Mouse (Mus musculus): ENCODE data around the gene Tbx4.

DNA sequence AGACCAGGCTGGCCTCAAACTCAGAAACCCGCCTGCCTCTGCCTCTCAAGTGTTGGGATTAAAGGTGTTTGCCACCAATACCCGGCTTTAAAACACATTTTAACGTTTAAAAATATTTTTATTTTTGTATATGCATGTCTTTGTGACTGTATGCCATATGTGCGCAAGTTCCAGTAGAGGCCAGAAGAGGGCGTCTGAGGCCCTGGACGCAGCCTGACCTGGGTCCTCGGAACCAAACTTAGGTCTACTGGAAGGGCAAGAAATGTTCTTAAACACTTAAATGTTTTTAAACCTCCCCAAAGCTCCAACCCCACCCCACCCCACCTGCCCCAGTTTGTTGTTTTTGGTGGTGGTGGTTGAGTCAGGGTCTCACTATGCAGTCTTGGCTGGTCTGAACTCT lies 21.9 kb upstream of the Tbx4 start:
- TF ChIP-seq CTCF (IDR thresholded peaks at IDR 0.05; ENCODE audit: extremely low read depth, insufficient read depth, insufficient read length, insufficient replicate concordance) (no peak), POLR2A (IDR thresholded peaks at IDR 0.05; ENCODE audit: low read depth, low read length) (no peak)
